Comparison of ENCODE assay signal across 29 mouse cellular contexts in the genomic region with DNA sequence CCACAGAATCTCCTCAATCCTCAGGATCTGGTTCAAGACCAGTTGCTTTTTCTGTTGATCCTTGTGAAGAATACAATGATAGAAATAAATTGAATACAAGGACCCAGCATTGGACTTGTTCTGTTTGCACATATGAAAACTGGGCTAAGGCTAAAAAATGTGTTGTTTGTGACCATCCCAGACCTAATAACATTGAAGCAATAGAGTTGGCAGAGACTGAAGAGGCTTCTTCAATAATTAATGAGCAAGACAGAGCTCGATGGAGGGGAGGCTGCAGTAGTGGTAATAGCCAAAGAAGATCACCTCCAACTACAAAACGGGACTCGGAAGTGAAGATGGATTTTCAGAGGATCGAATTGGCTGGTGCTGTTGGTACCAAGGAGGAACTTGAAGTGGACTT. TPM values are rescaled to one million over a fixed set of nuclear protein-coding genes. Genes with fewer than 3 reads are reported as not detected.
DNase-seq lines count a peak whose midpoint lies in the region; ATAC-seq and TF ChIP-seq lines count a peak whose summit lies in the region.
"Had no signal": no experiment of that assay in that cellular context is flagged by ENCODE, and none has a peak within 500 bp of the region (broad histone marks: within the 10 kb centered on the region; RNA-seq: fewer than 3 reads in every experiment).

No protein-coding gene starts in this region.

- WGBS in kidney, adult 2 months = 58% methylated on average over 4 of the region's 4 CpGs
- WGBS in liver, postnatal 0 days (ENCODE audit: insufficient replicate concordance) = 72% methylated on average over 4 of the region's 4 CpGs

- peak overlapping the region; percentile 11; the same call in 1 of the 2 replicates for H3K4me3 ChIP-seq in gastrocnemius, adult 2 months
- H3K4me3 ChIP-seq in kidney, adult 2 months (ENCODE audit: insufficient read depth, low read depth, low read length) = no peak overlapping the region
- H3K4me3 ChIP-seq in liver, postnatal 0 days (ENCODE audit: low read depth, low read length) = 0 out of 2 replicates have a peak overlapping the region, but pooled peaks have one; percentile 5
- H3K4me3 ChIP-seq: embryonic facial prominence, embryonic 10.5 days; embryonic facial prominence, embryonic 13.5 days; erythroblast, embryonic 14.5 days; forebrain, embryonic 12.5 days; forebrain, embryonic 15.5 days; heart, embryonic 10.5 days; heart, embryonic 13.5 days; hindbrain, embryonic 10.5 days; hindbrain, embryonic 13.5 days had no signal

- intact Hi-C loops in gastrocnemius, adult 2 months (cut with DNase I) = no loop called here

- peak; percentile 53; the same call in 1 of the 2 replicates for ATAC-seq in liver, postnatal 0 days
- ATAC-seq: activated CD4-positive, CD25-positive, alpha-beta regulatory T cell, adult 4 months; forebrain, embryonic 15.5 days; hindbrain, embryonic 16.5 days had no signal

- TF ChIP-seq CTCF in gastrocnemius, adult 2 months (IDR thresholded peaks at IDR 0.05) = no peak
- TF ChIP-seq CTCF in kidney, adult 2 months (conservative IDR thresholded peaks at IDR 0.05; ENCODE audit: insufficient read depth, insufficient read length, low read depth, low read length) = no peak
- no peak for TF ChIP-seq CTCF in liver, postnatal 0 days (IDR thresholded peaks at IDR 0.05; ENCODE audit: low read depth)

- H3K36me3 ChIP-seq in kidney, adult 2 months (ENCODE audit: control insufficient read depth, insufficient read depth, low read length) = no peaks in the 10 kb centered on the region
- H3K36me3 ChIP-seq in liver, postnatal 0 days (replicated peaks; ENCODE audit: insufficient read depth, low read length) = peaks cover 3% of the 10 kb centered on the region
- H3K36me3 ChIP-seq: embryonic facial prominence, embryonic 13.5 days; forebrain, embryonic 12.5 days; forebrain, embryonic 15.5 days; heart, embryonic 10.5 days; hindbrain, embryonic 10.5 days; hindbrain, embryonic 13.5 days had no signal

- H3K9me3 ChIP-seq in liver, postnatal 0 days (ENCODE audit: low read length) = no peaks in the 10 kb centered on the region
- H3K9me3 ChIP-seq: embryonic facial prominence, embryonic 10.5 days; embryonic facial prominence, embryonic 13.5 days; forebrain, embryonic 12.5 days; forebrain, embryonic 15.5 days; heart, embryonic 10.5 days; heart, embryonic 13.5 days; hindbrain, embryonic 10.5 days; hindbrain, embryonic 13.5 days had no signal

- TF ChIP-seq POLR2A in kidney, adult 2 months (IDR thresholded peaks at IDR 0.05; ENCODE audit: low read depth, low read length) = no peak

- no peak for TF ChIP-seq EP300 in liver, postnatal 0 days (IDR thresholded peaks at IDR 0.05; ENCODE audit: low read depth)

- H3K27ac ChIP-seq in gastrocnemius, adult 2 months = peak overlapping the region; percentile 86
- no peak overlapping the region for H3K27ac ChIP-seq in kidney, adult 2 months (ENCODE audit: insufficient read depth, low read depth, low read length)
- no peak overlapping the region for H3K27ac ChIP-seq in liver, postnatal 0 days (ENCODE audit: low read depth)
- H3K27ac ChIP-seq: embryonic facial prominence, embryonic 10.5 days; embryonic facial prominence, embryonic 13.5 days; forebrain, embryonic 12.5 days; forebrain, embryonic 15.5 days; heart, embryonic 10.5 days; heart, embryonic 13.5 days; hindbrain, embryonic 10.5 days; hindbrain, embryonic 13.5 days had no signal

- no peaks in the 10 kb centered on the region for H3K27me3 ChIP-seq in kidney, adult 2 months (replicated peaks; ENCODE audit: control insufficient read depth, insufficient read depth, low read length)
- no peaks in the 10 kb centered on the region for H3K27me3 ChIP-seq in liver, postnatal 0 days (ENCODE audit: insufficient read depth, low read length)
- H3K27me3 ChIP-seq: embryonic facial prominence, embryonic 13.5 days; forebrain, embryonic 12.5 days; forebrain, embryonic 15.5 days; heart, embryonic 13.5 days; hindbrain, embryonic 13.5 days had no signal

- H3K4me2 ChIP-seq in liver, postnatal 0 days (ENCODE audit: low read depth, low read length) = peak overlapping the region; percentile 24
- H3K4me2 ChIP-seq: embryonic facial prominence, embryonic 13.5 days; forebrain, embryonic 12.5 days; forebrain, embryonic 15.5 days; heart, embryonic 13.5 days; hindbrain, embryonic 13.5 days had no signal

- H3K4me1 ChIP-seq in kidney, adult 2 months (ENCODE audit: control insufficient read depth, insufficient read depth, low read length) = peaks cover 7% of the 10 kb centered on the region
- peaks cover 9% of the 10 kb centered on the region; the same call in 1 of the 2 replicates for H3K4me1 ChIP-seq in liver, postnatal 0 days (ENCODE audit: insufficient read depth)
- H3K4me1 ChIP-seq: embryonic facial prominence, embryonic 10.5 days; embryonic facial prominence, embryonic 13.5 days; forebrain, embryonic 12.5 days; forebrain, embryonic 15.5 days; heart, embryonic 10.5 days; hindbrain, embryonic 10.5 days had no signal

- no peak for DNase-seq in gastrocnemius, adult 2 months
- no peak for DNase-seq in gastrocnemius, adult 18-20 months (ENCODE audit: low spot score)
- peak; percentile 25 for DNase-seq in kidney, adult 2 months
- DNase-seq in kidney, adult 18-20 months = no peak
- no peak for DNase-seq in liver, postnatal 0 days
- no peak for DNase-seq in liver
- peak; percentile 21 for DNase-seq in retina, embryonic 14.5 days (ENCODE audit: low spot score)
- DNase-seq in retina, postnatal 1 day = no peak
- DNase-seq: adrenal gland, adult 8-10 months; adrenal gland, postnatal 25 days; cerebellum, adult 11-12 months; cerebellum, adult 8-10 months; cerebellum, postnatal 10 days; cerebellum, postnatal 36 days; embryo, embryonic 11 days; gastrocnemius, postnatal 14 days; heart, adult 11 months; heart, postnatal 36 days had no signal

- H3K9ac ChIP-seq in liver, postnatal 0 days (replicated peaks) = no peak overlapping the region
- H3K9ac ChIP-seq: embryonic facial prominence, embryonic 13.5 days; forebrain, embryonic 12.5 days; forebrain, embryonic 15.5 days; heart, embryonic 13.5 days; hindbrain, embryonic 13.5 days had no signal

RNA-seq across cellular contexts. Expression of a gene that starts 19.0 kb away (rescaled TPM):
- total RNA-seq in gastrocnemius, adult 2 months (2021) = 10 to 100 TPM; 47.0 to 54.5 TPM
- total RNA-seq in gastrocnemius, adult 18-20 months (2021) = 10 to 100 TPM; 51.3 to 56.9 TPM
- polyA plus RNA-seq in kidney, adult 2 months (2012; rRNA removed) = 6.8 and 8.2 TPM in 2 replicates
- polyA plus RNA-seq in liver, postnatal 0 days (2015; fragmentation: Nextera tagmentation; extraction: Ambion mirVana) = 10.0 and 11.6 TPM in 2 replicates

Comparison
In these comparisons a context has a peak if more than half of its experiments do, and no peak if none do; other contexts are left out.
1. DNase-seq: peak in kidney, adult 2 months (single experiment) and retina, embryonic 14.5 days (single experiment); none in gastrocnemius, adult 2 months (single experiment), gastrocnemius, adult 18-20 months (single experiment), kidney, adult 18-20 months (single experiment), liver, postnatal 0 days (single experiment), liver (single experiment) and retina, postnatal 1 day (single experiment).